Mouse (Mus musculus) cerebellum, adult 18-20 months (tissue): Measurements from ENCODE around the gene Erc1.
"Not testable (repeated sequence)": the region's sequence is repeated elsewhere in the genome, so short reads cannot be mapped to it uniquely, and the experiment has no call there.

Experiments used
- DNase-seq, 2 experiments: peaks; one replicate each; pipeline ENCODE4 v3.0.0; 2021

Erc1 gene

DNA sequence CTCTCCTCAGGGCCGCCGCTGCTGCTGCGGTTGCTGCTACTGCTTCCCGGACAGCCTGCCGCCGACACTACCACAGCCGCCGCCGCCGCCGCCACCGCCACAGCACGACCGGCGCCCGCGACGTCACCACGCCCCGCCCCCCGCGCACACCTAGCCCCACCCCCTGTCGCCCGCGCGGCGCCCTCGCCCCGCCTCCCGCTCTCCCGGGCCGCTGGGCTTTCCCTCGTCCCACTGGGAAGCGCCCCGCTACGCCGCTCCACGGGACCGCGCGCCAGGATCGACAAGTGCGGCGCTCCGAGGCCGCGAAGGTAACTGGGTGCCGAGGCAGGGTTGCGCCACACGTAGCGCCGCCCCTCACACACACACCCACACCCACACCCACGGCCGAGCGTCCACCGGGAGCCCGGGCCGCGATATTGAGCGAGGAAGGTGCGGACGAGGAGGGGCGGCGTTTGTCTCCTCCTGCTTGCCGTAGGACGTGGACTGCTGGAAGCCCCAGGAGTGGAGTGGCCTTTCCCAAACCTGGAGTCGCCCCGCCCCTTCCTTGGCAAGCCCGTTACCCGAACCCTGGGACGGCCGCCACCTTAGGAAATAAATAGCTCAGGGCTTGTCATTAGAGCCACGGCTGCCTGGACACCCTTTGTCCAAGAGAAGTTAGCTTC is at the start of gene Erc1:
Gene Erc1, minus strand, starts transcription at position 134 of the 662 bp plus-strand sequence.
- peak; percentile 98 for DNase-seq

- DNase-seq = no peak
These were observed 44.7 kb upstream of the Erc1 start for GRCm38 (mm10) chr6:119892711-119893110.

GRCm38 (mm10) chr6:119883151-119883550 is 35.2 kb upstream of the Erc1 start:
- DNase-seq = no peak

DNA sequence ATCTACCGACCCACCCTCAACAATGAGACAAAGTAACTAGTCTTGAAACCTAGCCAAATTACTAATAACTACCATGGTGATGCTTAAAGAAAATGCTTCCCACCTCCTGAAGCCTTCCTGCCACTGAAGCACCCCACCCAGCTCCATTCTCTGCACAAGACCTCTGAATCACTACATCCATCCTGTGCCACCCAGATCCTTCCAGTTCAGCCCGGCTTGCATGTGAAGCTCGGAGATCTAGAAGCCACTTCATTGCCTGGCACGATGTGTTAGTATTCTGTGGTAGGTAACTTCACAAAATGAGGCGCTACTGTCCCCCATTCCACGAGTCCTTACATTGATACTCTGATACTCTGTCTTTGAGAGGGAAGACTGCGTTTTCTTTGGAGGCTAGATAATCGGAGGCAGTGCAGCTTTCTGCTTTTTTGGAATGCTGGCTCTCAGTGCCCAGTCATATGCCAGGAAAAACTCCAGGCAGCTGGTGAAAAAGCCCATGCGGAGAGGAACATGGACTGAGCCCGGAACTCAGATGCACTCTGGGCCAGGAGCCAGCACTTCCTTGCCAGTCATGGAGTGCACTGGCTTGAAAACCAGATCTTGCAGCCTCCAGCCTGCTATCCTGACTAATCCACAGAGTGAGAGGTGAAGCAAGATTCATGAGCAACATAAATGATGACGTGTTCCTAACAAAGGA is 16.5 kb upstream of the Erc1 start:
- DNase-seq = peak; percentile 98

DNA sequence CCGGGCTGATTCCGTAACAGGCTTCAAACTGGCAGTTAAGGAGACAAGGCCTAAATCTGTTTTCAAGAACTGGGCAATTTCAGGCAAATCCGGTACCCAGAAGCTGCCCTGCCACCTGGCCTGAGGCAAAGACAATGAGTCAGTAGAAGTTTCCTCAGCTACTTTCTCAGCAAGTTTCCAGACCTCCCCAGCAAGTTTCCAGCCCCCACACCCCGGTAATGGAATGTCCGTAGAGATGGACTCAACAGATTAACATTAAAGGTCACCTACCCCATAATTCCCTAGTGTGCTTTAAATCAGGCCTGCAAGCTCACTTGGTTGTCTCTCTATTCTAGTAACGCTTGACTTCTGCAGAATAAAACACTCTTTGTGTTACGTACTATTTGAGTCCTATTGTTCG is 13.6 kb upstream of the Erc1 start:
- DNase-seq = no peak

GRCm38 (mm10) chr6:119860236-119860635 is 12.3 kb upstream of the Erc1 start:
- DNase-seq = no peak

- no peak for DNase-seq
These were observed 7.5 kb upstream of the Erc1 start for GRCm38 (mm10) chr6:119855471-119855870.

GRCm38 (mm10) chr6:119854156-119854555 is 6.2 kb upstream of the Erc1 start:
- no peak for DNase-seq

GRCm38 (mm10) chr6:119849858-119850257 is 1.9 kb upstream of the Erc1 start:
- DNase-seq = peak; percentile 31 to 47

DNA sequence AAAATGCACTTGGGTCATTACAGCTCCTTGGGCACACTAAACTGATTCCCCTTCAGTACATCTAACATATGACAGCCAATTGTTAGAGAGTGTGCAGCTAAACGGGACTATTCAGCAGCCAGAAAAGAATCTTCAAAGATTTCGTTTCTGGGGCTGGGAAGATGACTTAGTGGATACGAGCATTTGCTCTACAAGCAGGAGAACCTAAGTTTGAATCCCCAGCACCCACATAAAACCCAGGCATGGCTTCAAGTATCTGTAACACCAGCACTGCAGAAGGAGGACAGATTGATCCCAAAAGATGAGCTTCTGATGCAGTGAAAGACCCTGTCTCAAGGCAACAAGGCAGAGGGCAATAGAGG is 1.4 kb upstream of the Erc1 start:
- no peak for DNase-seq

DNA sequence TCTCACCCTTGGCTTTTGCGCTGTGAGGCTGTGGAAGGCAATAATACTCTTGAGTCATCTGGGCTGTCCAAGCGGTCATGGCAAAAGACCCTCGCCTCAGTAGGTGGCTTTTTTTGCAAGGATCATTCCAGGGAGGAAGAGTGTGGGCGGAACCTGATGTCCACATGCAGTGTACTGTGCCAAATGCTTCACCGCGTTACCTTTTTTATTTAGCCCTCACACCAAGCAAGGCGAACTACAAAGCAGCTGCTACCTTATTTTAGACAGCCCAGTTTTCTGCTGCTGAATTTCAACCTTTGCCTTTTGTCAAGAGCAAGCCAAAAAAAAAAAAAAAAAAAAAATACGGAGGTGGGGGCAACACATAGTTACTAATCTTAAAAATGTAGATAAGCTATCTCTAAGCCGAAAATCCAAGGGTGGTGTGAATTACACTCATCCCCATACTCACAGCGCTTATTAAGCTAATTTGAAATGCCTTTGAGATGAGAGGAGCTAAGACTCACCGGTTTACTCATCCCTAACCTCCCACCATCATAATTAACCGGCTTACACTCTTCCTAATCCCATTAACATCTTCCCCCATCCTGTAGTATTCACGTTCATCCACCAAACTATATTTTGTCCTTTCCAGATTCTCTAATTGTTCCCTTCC is 855 bp upstream of the Erc1 start:
- no peak for DNase-seq

DNA sequence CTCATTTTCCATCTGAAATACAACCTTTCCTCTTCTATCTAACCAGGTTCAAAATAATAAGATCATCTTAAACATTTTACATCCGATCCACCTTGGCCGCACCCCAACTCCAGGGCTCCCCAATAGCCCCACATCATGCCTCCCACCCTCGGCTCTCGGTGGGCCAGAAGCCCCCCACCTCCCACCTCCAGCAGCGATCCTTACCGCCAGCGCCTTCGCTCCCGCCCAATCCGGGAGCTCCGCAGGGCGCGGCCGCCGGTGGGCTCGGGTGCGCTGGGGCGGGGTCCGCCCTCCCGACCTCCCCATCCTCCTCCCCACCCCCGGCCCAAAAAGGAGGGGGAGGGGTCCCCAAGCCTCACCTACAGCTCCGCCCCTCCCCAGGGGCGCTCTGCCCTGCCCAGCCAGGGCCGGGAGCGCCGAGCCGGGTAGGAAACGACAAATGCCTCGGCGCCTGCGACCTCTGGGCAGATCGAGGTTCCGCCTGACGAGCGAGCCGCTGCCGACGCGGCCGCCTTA is 391 bp downstream of the Erc1 start:
- DNase-seq = peak in 1 of 2 experiments; percentile 55

- no peak for DNase-seq
These were observed 1.0 kb downstream of the Erc1 start for GRCm38 (mm10) chr6:119846751-119847517.

DNA sequence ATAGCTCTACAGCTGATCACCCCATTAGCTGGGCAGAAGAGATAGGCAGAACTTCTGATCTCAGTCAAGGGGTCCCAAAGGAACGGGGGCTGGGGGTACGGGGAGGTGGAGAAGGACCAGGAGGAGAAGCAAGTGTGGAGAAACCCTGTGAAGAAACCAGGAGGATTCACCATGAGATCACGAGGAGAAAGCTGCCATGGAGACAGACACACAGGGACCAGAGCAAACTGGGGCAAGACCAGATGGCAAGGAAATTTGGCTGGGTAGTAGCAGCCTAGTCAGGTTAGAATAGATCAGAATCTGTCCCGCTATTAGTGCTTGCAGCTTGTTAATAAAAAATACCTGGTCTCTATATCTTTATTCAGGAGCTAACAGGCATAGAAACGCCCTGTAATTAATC is 18.0 kb downstream of the Erc1 start:
- DNase-seq = peak; percentile 72 to 83

- DNase-seq = no peak
These were observed 19.8 kb downstream of the Erc1 start for GRCm38 (mm10) chr6:119828165-119828564.

DNA sequence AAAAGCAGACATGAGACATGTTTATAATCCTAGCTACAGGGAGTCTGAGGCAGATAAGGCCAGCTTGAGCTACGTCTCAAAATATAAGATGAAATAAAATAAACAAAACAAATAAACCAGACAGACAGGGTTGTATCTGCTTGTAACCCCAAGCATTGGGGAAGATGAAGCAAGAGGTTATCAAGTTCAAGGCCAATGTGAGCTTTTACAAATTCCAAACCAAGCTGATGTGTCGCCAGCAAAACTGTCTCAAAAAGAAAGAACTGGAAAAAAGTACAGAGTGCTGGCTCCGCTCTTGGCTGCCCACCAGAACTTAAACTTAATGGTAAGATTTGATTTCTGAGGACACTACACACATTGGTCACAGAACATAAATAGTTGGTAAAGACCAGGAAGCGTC is 21.3 kb downstream of the Erc1 start:
- no peak for DNase-seq

GRCm38 (mm10) chr6:119822216-119822615 is 25.8 kb downstream of the Erc1 start:
- DNase-seq = no peak

DNA sequence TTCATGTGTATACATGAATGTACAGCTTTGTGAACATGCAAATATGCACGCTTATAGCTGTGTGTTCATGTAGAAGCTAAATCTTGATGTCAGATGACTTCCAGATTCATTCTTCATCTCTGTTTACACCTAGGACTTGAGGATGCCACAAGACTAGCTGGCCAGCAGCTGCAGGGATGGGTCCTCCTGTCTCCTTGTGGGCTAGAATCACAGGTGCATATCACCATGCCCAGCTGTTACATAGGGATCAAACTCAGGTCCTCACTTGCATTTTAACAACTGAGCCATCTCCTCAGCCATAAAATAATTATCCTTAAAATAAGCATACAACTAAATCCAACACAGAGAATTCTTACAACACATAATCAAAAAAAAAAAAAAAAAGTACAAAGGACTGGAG is 26.8 kb downstream of the Erc1 start:
- DNase-seq = no peak

- no peak for DNase-seq
These were observed 29.4 kb downstream of the Erc1 start for GRCm38 (mm10) chr6:119818541-119818940.

GRCm38 (mm10) chr6:119815426-119815825 is 32.5 kb downstream of the Erc1 start:
- DNase-seq = no peak

- DNase-seq = not testable (repeated sequence)
These were observed 34.9 kb downstream of the Erc1 start for GRCm38 (mm10) chr6:119813055-119813454.

DNA sequence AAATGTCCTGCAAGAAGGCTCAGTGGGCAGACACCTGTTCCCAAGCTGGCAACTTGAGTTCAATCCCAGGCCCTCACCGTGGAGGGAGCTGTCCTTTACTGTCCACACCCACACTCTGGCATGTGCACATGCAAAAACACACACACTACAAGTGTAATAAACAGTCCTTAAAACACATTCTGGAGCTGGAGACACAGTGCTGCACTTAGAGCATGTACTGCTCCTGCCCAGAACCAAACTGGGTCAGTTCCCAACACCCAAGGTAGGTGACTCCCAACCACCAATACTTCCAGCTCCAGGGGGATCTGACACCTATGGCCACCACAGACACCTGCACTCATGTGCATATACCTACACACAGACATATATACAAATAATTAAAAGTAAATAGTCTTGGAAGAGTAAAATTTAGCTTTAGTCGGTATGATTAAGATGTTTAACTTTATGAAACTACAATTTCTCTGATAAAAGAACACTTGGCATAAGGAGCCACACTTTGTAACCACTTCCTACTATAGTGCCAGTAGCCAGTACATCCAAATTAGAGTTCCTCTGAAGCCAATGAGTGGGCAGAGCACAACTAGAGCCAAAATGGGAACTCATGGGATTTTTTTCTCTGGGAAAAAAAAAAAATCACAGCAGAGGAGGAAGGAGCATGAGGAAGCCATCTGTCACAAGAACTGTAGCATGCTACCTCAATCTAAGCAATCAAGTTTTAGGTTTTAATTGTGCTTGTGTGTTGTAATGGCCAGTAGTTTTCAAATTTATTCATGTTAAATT is 39.1 kb downstream of the Erc1 start:
- peak; percentile 51 to 62 for DNase-seq
